Mouse (Mus musculus): ENCODE measurements at regions not wholly inside any gene's neighbourhood (a gene's known extent, or its start where the extent isn't known, plus 50 kb on each side); places are given as distances from the start of the nearest gene placed in this dataset.

GRCm38 (mm10) chr15:62422995-62423394 lies 1422.0 kb downstream of the Gsdmc2 start:
- WGBS (ENCODE audit: insufficient replicate concordance): 73% methylated on average over 5 of the region's 5 CpGs
- no peak overlapping the region for H3K4me2 ChIP-seq
- no peaks in the 10 kb centered on the region for H3K9me3 ChIP-seq (replicated peaks)
- no peaks in the 10 kb centered on the region for H3K27me3 ChIP-seq (replicated peaks)
- H3K9ac ChIP-seq: no peak overlapping the region
- no peaks in the 10 kb centered on the region for H3K36me3 ChIP-seq
- H3K27ac ChIP-seq: no peak overlapping the region
- no peak overlapping the region for H3K4me3 ChIP-seq
- H3K4me1 ChIP-seq: no peaks in the 10 kb centered on the region
- no peak for ATAC-seq

GRCm38 (mm10) chr15:62421073-62421851 lies 1423.7 kb downstream of the Gsdmc2 start:
- no peak overlapping the region for H3K9ac ChIP-seq
- H3K27ac ChIP-seq: no peak overlapping the region
- no peaks in the 10 kb centered on the region for H3K9me3 ChIP-seq (replicated peaks)
- 73% methylated on average over 7 of the region's 7 CpGs for WGBS (ENCODE audit: insufficient replicate concordance)
- no peak overlapping the region for H3K4me3 ChIP-seq
- H3K27me3 ChIP-seq (replicated peaks): no peaks in the 10 kb centered on the region
- ATAC-seq: no peak
- H3K36me3 ChIP-seq: no peaks in the 10 kb centered on the region
- H3K4me2 ChIP-seq: no peak overlapping the region
- no peaks in the 10 kb centered on the region for H3K4me1 ChIP-seq

DNA sequence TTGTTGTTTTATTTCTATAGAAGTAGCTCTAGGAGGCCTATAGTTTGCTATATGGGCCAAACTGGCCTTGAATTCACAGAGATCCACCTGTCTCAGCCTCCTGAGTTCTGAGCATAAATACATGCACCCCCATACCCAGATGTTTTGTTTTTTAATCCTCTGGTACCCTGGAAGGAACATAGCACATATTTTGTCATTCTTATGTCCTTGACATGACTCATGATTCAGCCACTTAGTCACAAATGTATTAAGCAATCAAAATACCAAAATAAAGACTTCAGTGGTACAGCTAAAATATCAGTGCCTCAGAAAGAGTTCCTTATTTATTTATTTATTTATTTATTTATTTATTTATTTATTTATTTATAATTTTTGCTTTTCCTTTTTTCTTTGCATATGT lies 1428.3 kb downstream of the Gsdmc2 start:
- H3K4me3 ChIP-seq: no peak overlapping the region
- no peaks in the 10 kb centered on the region for H3K36me3 ChIP-seq
- H3K9me3 ChIP-seq (replicated peaks): no peaks in the 10 kb centered on the region
- no peaks in the 10 kb centered on the region for H3K4me1 ChIP-seq
- ATAC-seq: no peak
- H3K4me2 ChIP-seq: no peak overlapping the region
- H3K9ac ChIP-seq: no peak overlapping the region
- no peaks in the 10 kb centered on the region for H3K27me3 ChIP-seq (replicated peaks)
- H3K27ac ChIP-seq: no peak overlapping the region

DNA sequence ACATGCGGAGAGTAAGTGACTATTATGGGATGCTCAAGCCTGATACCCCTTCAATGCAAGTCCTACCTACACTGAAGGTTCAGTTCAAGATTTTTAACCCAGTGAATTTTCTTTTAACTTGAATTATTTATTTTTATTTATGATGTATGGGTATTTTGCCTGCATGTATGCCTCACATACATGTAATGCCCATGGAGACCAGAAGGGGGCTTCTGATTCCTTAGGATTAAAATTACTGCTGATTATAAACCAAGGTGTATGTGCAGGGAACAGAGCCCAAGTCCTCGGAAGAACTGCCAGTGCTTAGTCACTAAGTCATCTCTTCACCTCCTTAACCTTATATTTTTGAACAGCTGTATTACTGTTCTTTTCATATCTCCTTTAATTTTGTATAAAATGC lies 1431.3 kb downstream of the Gsdmc2 start:
- WGBS (ENCODE audit: insufficient replicate concordance): 80% methylated on average over 2 of the region's 2 CpGs

DNA sequence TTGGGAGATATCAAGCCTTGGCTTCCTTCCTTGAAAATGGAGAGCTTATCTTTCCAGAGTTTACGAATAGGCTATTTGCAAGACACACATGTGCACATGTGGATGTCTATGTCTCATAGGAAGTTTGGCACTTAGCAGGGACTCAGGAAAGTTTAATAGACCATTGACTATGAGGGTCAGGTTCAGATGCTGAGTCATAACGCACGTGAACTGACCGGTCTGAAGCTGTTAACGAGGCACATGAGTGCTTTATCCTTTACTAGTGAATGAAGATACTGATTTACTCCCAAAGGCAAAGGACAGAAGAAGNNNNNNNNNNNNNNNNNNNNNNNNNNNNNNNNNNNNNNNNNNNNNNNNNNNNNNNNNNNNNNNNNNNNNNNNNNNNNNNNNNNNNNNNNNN lies 1442.8 kb downstream of the Gsdmc2 start:
- 65% methylated on average over 5 of the region's 5 CpGs for WGBS (ENCODE audit: insufficient replicate concordance)
- ATAC-seq: no peak
- H3K9ac ChIP-seq: no peak overlapping the region
- H3K4me3 ChIP-seq: no peak overlapping the region
- no peaks in the 10 kb centered on the region for H3K4me1 ChIP-seq
- H3K4me2 ChIP-seq: no peak overlapping the region
- no peaks in the 10 kb centered on the region for H3K36me3 ChIP-seq
- H3K9me3 ChIP-seq (replicated peaks): no peaks in the 10 kb centered on the region
- H3K27me3 ChIP-seq (replicated peaks): no peaks in the 10 kb centered on the region
- no peak overlapping the region for H3K27ac ChIP-seq

More for the DNA sequence above, 1431.3 kb downstream of the Gsdmc2 start:
- no peak overlapping the region for H3K9ac ChIP-seq
- H3K36me3 ChIP-seq: no peaks in the 10 kb centered on the region
- H3K4me1 ChIP-seq: no peaks in the 10 kb centered on the region
- ATAC-seq: no peak
- no peak overlapping the region for H3K4me2 ChIP-seq
- H3K9me3 ChIP-seq (replicated peaks): no peaks in the 10 kb centered on the region
- no peak overlapping the region for H3K4me3 ChIP-seq
- H3K27ac ChIP-seq: no peak overlapping the region
- H3K27me3 ChIP-seq (replicated peaks): no peaks in the 10 kb centered on the region

DNA sequence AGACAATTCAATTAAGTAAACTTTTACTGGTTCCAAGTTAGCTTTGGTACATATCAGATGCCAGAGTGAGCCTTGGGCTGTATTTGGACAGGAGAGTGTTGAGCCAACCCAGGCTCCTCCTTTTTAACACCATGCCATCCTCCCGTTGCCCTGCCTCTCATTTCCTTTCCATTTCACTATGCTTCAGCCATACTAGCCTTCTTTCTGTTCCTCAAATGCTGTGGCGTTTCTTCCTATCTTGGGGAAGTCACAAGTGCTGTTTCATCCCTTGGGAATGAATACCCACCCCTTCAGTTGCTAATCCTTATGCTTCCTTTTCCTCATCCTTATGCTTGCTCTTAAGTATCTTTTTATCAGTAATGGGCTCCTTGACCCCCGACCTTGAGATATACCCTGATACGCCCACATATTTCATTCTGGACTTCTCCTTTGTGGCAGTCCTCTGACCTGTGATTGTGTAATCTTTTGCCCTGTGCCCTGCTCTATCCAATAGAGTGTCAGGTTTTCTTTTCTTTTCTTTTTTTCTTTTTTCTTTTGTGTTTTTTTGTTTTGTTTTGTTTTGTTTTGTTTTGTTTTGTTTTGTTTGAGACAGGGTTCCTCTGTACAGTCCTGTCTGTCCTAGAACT lies 1443.9 kb downstream of the Gsdmc2 start:
- WGBS (ENCODE audit: insufficient replicate concordance): 41% methylated on average over 4 of the region's 4 CpGs

GRCm38 (mm10) chr15:62399381-62399780 lies 1445.6 kb downstream of the Gsdmc2 start:
- H3K9ac ChIP-seq: no peak overlapping the region
- H3K27me3 ChIP-seq (replicated peaks): no peaks in the 10 kb centered on the region
- ATAC-seq: no peak
- no peaks in the 10 kb centered on the region for H3K9me3 ChIP-seq (replicated peaks)
- H3K36me3 ChIP-seq: no peaks in the 10 kb centered on the region
- H3K27ac ChIP-seq: no peak overlapping the region
- H3K4me1 ChIP-seq: no peaks in the 10 kb centered on the region
- H3K4me2 ChIP-seq: no peak overlapping the region
- WGBS (ENCODE audit: insufficient replicate concordance): 43% methylated on average over 1 of the region's 1 CpGs
- H3K4me3 ChIP-seq: no peak overlapping the region

More for the DNA sequence above, 1443.9 kb downstream of the Gsdmc2 start:
- no peaks in the 10 kb centered on the region for H3K4me1 ChIP-seq
- no peaks in the 10 kb centered on the region for H3K27me3 ChIP-seq (replicated peaks)
- no peak overlapping the region for H3K9ac ChIP-seq
- H3K4me2 ChIP-seq: no peak overlapping the region
- H3K9me3 ChIP-seq (replicated peaks): no peaks in the 10 kb centered on the region
- no peak overlapping the region for H3K4me3 ChIP-seq
- no peaks in the 10 kb centered on the region for H3K36me3 ChIP-seq
- H3K27ac ChIP-seq: no peak overlapping the region
- ATAC-seq: no peak

- no peak overlapping the region for H3K9ac ChIP-seq
- no peaks in the 10 kb centered on the region for H3K27me3 ChIP-seq (replicated peaks)
- peaks cover 6% of the 10 kb centered on the region; the same call in 1 of the 2 replicates for H3K4me1 ChIP-seq
- H3K4me3 ChIP-seq: no peak overlapping the region
- no peak overlapping the region for H3K27ac ChIP-seq
- H3K9me3 ChIP-seq (replicated peaks): no peaks in the 10 kb centered on the region
- 55% methylated on average over 7 of the region's 7 CpGs for WGBS (ENCODE audit: insufficient replicate concordance)
- ATAC-seq: no peak
- no peaks in the 10 kb centered on the region for H3K36me3 ChIP-seq
- no peak overlapping the region for H3K4me2 ChIP-seq
These were observed 1448.0 kb downstream of the Gsdmc2 start for GRCm38 (mm10) chr15:62397009-62397408.

- Histone ChIP-seq H3K9ac (no peak overlapping the region), H3K9me3 (replicated peaks) (no peaks in the 10 kb centered on the region), H3K4me1 (peaks cover 6% of the 10 kb centered on the region; the same call in 1 of the 2 replicates), H3K27me3 (replicated peaks) (no peaks in the 10 kb centered on the region), H3K36me3 (no peaks in the 10 kb centered on the region), H3K27ac (no peak overlapping the region), H3K4me3 (no peak overlapping the region), H3K4me2 (no peak overlapping the region)
- ATAC-seq: no peak
- WGBS (ENCODE audit: insufficient replicate concordance): 74% methylated on average over 2 of the region's 2 CpGs
These were observed 1449.6 kb downstream of the Gsdmc2 start for GRCm38 (mm10) chr15:62395377-62395776.

DNA sequence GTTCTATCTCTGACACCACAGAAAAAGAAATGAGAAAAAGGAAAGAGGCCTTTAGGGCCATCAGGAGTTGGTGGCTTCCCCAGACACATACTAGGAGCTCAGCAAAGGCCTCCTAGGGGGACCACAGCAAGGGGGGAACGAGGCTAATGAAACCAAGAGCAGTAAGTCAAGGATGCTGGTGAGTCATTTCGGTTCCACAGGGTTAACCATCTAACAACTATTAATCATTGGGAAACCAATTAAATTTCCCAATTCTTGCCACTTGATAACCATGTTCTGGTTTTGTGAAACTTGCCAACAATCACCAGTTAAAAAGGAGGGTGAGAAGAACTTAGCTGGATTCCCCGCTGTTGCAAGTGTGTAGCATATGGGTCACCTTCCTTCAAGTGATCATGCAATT lies 1451.6 kb downstream of the Gsdmc2 start:
- Histone ChIP-seq H3K36me3 (no peaks in the 10 kb centered on the region), H3K27me3 (replicated peaks) (no peaks in the 10 kb centered on the region), H3K9ac (no peak overlapping the region), H3K9me3 (replicated peaks) (no peaks in the 10 kb centered on the region), H3K4me3 (no peak overlapping the region), H3K4me1 (peaks cover 6% of the 10 kb centered on the region; the same call in 1 of the 2 replicates), H3K4me2 (no peak overlapping the region), H3K27ac (no peak overlapping the region)
- no peak for ATAC-seq
- 71% methylated on average over 3 of the region's 3 CpGs for WGBS (ENCODE audit: insufficient replicate concordance)

- no peak overlapping the region for H3K4me2 ChIP-seq
- no peak overlapping the region for H3K27ac ChIP-seq
- no peaks in the 10 kb centered on the region for H3K9me3 ChIP-seq (replicated peaks)
- 9% methylated on average over 1 of the region's 1 CpGs for WGBS (ENCODE audit: insufficient replicate concordance)
- H3K4me1 ChIP-seq: peaks cover 6% of the 10 kb centered on the region; the same call in 1 of the 2 replicates
- H3K36me3 ChIP-seq: no peaks in the 10 kb centered on the region
- no peaks in the 10 kb centered on the region for H3K27me3 ChIP-seq (replicated peaks)
- H3K9ac ChIP-seq: no peak overlapping the region
- no peak for ATAC-seq
- no peak overlapping the region for H3K4me3 ChIP-seq
These were observed 1452.1 kb downstream of the Gsdmc2 start for GRCm38 (mm10) chr15:62392839-62393238.

DNA sequence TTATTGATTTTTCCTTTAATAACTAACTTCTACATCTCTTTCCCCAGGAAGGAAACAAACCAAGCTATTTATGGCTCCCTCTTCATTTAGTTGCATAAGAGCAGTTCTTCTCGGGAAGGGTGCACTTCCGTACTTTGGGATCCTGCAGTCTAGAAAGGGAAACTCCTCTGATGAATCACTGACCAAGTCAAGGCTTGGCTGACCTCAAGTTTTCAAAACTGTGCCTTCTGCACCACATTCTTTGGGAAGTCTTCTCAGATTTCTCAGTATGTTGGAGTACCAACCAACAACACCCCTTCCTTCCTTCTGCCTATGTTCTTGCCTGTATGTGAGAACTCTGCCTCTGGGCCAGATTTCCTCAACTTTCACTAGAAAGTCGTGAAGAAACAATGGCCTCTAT lies 1452.6 kb downstream of the Gsdmc2 start:
- ATAC-seq: no peak
- no peak overlapping the region for H3K27ac ChIP-seq
- H3K4me2 ChIP-seq: no peak overlapping the region
- 32% methylated on average over 3 of the region's 3 CpGs for WGBS (ENCODE audit: insufficient replicate concordance)
- H3K36me3 ChIP-seq: no peaks in the 10 kb centered on the region
- no peak overlapping the region for H3K4me3 ChIP-seq
- peaks cover 6% of the 10 kb centered on the region; the same call in 1 of the 2 replicates for H3K4me1 ChIP-seq
- H3K9me3 ChIP-seq (replicated peaks): no peaks in the 10 kb centered on the region
- no peaks in the 10 kb centered on the region for H3K27me3 ChIP-seq (replicated peaks)
- H3K9ac ChIP-seq: no peak overlapping the region

All from liver, embryonic 12.5 days (tissue).